Mouse (Mus musculus): Measurements from ENCODE around the gene Rbm19. TPM values are rescaled to one million over a fixed set of nuclear protein-coding genes. Genes with fewer than 3 reads are reported as not detected.

Rbm19 gene
- total and polyA plus RNA-seq, 2 experiments from 2014 or later = 10.2 to 20.8 TPM

DNA sequence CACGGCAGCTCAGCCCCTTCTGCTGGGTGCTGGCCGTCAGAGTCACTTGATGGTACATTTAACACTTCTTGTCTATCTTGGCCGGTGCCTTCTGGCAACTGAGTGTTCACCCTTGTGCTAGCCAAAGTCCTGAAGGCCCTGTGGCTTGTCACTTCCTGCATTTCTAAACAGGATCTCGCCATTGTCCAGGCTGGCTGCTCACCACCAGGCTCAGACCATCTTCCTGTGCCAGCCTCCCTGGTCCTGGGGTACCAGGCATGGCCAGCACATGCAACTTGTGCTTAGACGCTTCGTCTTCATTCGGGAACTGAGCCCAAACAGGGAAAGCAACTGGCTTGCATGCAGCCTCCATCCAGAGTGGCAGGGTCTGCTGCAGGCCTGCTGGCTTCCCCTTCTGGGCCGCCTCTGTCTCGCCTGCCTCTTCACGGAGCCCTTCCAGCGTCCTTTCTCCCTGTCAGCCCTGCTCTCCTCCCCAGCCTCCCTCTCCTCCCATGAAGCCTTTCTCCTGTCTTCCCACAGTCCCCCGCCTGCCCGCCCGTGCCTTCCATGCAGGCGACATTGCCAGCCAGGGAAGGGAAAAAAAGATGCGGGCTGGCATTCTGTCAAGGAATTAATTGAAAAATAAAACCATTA is 78.2 kb downstream of the Rbm19 start:
- no peak for ATAC-seq (ENCODE audit: insufficient read depth, low read depth)
- H3K27me3 ChIP-seq (ENCODE audit: control insufficient read depth, insufficient read depth, low read length) = no peaks in the 10 kb centered on the region
- no peak for DNase-seq (ENCODE audit: low spot score)
- no peak overlapping the region for H3K9ac ChIP-seq (replicated peaks; ENCODE audit: low read depth, low read length)
- WGBS = 43% methylated on average over 16 of the region's 16 CpGs
- peaks cover 14% of the 10 kb centered on the region; the same call in 1 of the 2 replicates for H3K36me3 ChIP-seq (replicated peaks; ENCODE audit: control insufficient read depth, insufficient read depth, low read length)
- H3K4me1 ChIP-seq (ENCODE audit: control insufficient read depth, insufficient read depth) = 0 out of 2 replicates have a peak, but pooled peaks cover 4% of the 10 kb centered on the region
- H3K4me3 ChIP-seq (ENCODE audit: low read depth, low read length) = no peak overlapping the region
- H3K27ac ChIP-seq (ENCODE audit: low read depth) = no peak overlapping the region
- no peak overlapping the region for H3K4me2 ChIP-seq (ENCODE audit: low read depth, low read length)
- H3K9me3 ChIP-seq (replicated peaks; ENCODE audit: control insufficient read depth, low read length) = no peaks in the 10 kb centered on the region
- no peak for TF ChIP-seq CTCF (IDR thresholded peaks at IDR 0.05; ENCODE audit: low read depth)
- no peak for TF ChIP-seq EP300 (IDR thresholded peaks at IDR 0.05; ENCODE audit: low read depth)

DNA sequence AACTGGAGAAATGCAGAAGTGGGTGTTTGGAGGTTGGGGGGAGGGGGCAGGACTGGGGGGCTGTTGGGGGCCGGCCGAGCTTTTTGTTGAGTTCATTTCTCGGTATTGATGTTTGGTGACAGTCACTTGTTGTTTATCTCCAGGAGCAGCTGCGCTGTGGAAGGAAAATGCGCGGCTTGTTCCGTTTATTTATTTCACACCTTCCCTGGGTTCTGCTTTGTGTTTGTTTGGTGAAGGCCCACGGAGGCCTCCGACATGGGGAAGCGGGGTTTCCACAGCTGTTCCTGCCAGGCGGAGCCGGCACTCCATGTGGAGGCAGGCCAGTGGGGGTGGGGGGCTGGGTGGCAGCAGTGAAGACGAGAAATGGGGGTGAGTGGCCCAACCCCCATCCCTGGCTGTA is 78.7 kb downstream of the Rbm19 start:
- ATAC-seq (ENCODE audit: insufficient read depth, low read depth) (no peak), DNase-seq (ENCODE audit: low spot score) (no peak)
- H3K36me3 ChIP-seq (replicated peaks; ENCODE audit: control insufficient read depth, insufficient read depth, low read length) = peaks cover 19% of the 10 kb centered on the region
- no peak overlapping the region for H3K4me2 ChIP-seq (ENCODE audit: low read depth, low read length)
- H3K27me3 ChIP-seq (ENCODE audit: control insufficient read depth, insufficient read depth, low read length) = no peaks in the 10 kb centered on the region
- H3K27ac ChIP-seq (ENCODE audit: low read depth) = no peak overlapping the region
- no peaks in the 10 kb centered on the region for H3K9me3 ChIP-seq (replicated peaks; ENCODE audit: control insufficient read depth, low read length)
- no peak for TF ChIP-seq CTCF (IDR thresholded peaks at IDR 0.05; ENCODE audit: low read depth)
- no peak for TF ChIP-seq EP300 (IDR thresholded peaks at IDR 0.05; ENCODE audit: low read depth)
- no peak overlapping the region for H3K9ac ChIP-seq (replicated peaks; ENCODE audit: low read depth, low read length)
- no peak overlapping the region for H3K4me3 ChIP-seq (ENCODE audit: low read depth, low read length)
- 0 out of 2 replicates have a peak, but pooled peaks cover 4% of the 10 kb centered on the region for H3K4me1 ChIP-seq (ENCODE audit: control insufficient read depth, insufficient read depth)
- 44% methylated on average over 13 of the region's 13 CpGs for WGBS

DNA sequence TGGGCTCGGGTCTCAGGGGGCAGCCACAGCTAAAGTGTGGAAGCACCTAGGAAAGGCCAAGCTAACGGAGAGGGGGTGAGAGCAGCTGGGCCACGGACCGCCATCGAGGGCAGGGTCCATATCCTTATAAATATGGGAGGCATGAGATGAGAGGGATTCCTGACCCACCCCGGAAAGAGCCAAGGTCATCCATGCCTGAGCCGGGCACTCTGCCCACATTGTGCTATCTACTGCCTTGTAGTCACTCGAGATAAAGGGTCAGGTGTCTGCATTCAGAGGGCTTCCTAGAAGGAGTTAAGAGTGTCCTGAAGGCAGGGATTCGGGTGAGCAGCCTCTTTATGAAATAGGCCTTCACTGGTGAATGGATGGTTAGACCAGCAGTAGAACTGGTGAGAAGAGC is 80.6 kb downstream of the Rbm19 start:
- ATAC-seq (ENCODE audit: insufficient read depth, low read depth) = peak; percentile 70
- H3K27me3 ChIP-seq (ENCODE audit: control insufficient read depth, insufficient read depth, low read length) = no peaks in the 10 kb centered on the region
- H3K4me2 ChIP-seq (ENCODE audit: low read depth, low read length) = no peak overlapping the region
- 47% methylated on average over 9 of the region's 9 CpGs for WGBS
- no peak overlapping the region for H3K27ac ChIP-seq (ENCODE audit: low read depth)
- peaks cover 22% of the 10 kb centered on the region for H3K36me3 ChIP-seq (replicated peaks; ENCODE audit: control insufficient read depth, insufficient read depth, low read length)
- no peak for TF ChIP-seq CTCF (IDR thresholded peaks at IDR 0.05; ENCODE audit: low read depth)
- TF ChIP-seq EP300 (IDR thresholded peaks at IDR 0.05; ENCODE audit: low read depth) = no peak
- peak; percentile 18 for DNase-seq (ENCODE audit: low spot score)
- H3K9me3 ChIP-seq (replicated peaks; ENCODE audit: control insufficient read depth, low read length) = no peaks in the 10 kb centered on the region
- H3K9ac ChIP-seq (replicated peaks; ENCODE audit: low read depth, low read length) = no peak overlapping the region
- no peak overlapping the region for H3K4me3 ChIP-seq (ENCODE audit: low read depth, low read length)
- H3K4me1 ChIP-seq (ENCODE audit: control insufficient read depth, insufficient read depth) = 0 out of 2 replicates have a peak, but pooled peaks cover 4% of the 10 kb centered on the region

DNA sequence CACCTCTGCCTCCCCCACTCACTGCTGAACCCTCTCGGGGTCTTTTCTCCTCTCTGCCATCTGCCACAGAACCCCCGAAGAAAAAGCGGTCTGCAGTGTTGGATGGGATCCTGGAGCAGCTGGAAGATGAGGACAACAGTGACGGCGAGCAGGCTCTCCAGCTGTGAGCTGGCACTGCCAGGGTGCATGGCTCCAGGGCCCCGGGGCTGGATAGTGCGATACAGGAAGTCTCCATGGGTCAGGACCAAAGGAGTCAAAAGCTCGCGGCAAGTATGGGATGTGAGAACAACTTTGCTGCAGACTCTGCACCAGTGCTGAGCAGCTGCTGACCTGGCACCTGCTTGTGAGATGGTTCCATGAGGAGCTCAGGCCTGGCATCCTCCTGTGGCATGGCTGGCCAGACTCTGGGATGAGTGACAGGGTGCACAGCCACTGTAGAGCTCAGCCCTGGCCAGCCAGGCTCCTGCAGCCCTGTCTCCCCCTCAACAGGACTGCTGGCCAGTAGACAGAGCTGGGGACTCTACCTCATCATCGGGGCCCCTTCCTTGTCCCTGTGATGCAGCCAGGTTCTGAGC is 81.6 kb downstream of the Rbm19 start:
- 0 out of 2 replicates have a peak, but pooled peaks cover 4% of the 10 kb centered on the region for H3K4me1 ChIP-seq (ENCODE audit: control insufficient read depth, insufficient read depth)
- H3K36me3 ChIP-seq (replicated peaks; ENCODE audit: control insufficient read depth, insufficient read depth, low read length) = peaks cover 21% of the 10 kb centered on the region
- no peaks in the 10 kb centered on the region for H3K27me3 ChIP-seq (ENCODE audit: control insufficient read depth, insufficient read depth, low read length)
- H3K9ac ChIP-seq (replicated peaks; ENCODE audit: low read depth, low read length) = no peak overlapping the region
- no peak overlapping the region for H3K4me2 ChIP-seq (ENCODE audit: low read depth, low read length)
- H3K4me3 ChIP-seq (ENCODE audit: low read depth, low read length) = no peak overlapping the region
- no peaks in the 10 kb centered on the region for H3K9me3 ChIP-seq (replicated peaks; ENCODE audit: control insufficient read depth, low read length)
- 89% methylated on average over 10 of the region's 10 CpGs for WGBS
- no peak for ATAC-seq (ENCODE audit: insufficient read depth, low read depth)
- TF ChIP-seq CTCF (IDR thresholded peaks at IDR 0.05; ENCODE audit: low read depth) = no peak
- TF ChIP-seq EP300 (IDR thresholded peaks at IDR 0.05; ENCODE audit: low read depth) = no peak
- H3K27ac ChIP-seq (ENCODE audit: low read depth) = no peak overlapping the region
- DNase-seq (ENCODE audit: low spot score) = no peak

DNA sequence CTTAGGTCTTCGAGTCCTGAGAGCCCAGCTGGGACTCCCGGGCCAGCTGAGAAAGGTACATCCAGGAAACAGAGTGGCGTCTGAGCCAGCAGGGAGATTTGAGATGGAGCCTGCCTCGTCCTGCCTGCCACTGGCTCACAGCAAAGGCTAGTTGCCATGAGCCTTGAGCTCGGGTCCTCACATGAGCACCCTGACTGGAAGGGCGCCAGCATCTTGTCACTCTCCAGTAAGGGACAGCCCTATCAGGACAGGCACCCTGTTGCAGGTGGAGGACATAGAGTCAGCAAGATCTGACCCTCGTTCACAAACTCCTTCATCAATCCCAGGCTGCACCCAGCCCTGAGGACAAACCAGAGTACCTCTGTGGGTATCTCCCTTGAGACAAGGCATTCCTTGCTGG is 83.6 kb downstream of the Rbm19 start:
- H3K36me3 ChIP-seq (replicated peaks; ENCODE audit: control insufficient read depth, insufficient read depth, low read length) = peaks cover 21% of the 10 kb centered on the region
- H3K4me1 ChIP-seq (ENCODE audit: control insufficient read depth, insufficient read depth) = 0 out of 2 replicates have a peak, but pooled peaks cover 4% of the 10 kb centered on the region
- no peak overlapping the region for H3K4me3 ChIP-seq (ENCODE audit: low read depth, low read length)
- no peaks in the 10 kb centered on the region for H3K9me3 ChIP-seq (replicated peaks; ENCODE audit: control insufficient read depth, low read length)
- no peak for TF ChIP-seq EP300 (IDR thresholded peaks at IDR 0.05; ENCODE audit: low read depth)
- TF ChIP-seq CTCF (IDR thresholded peaks at IDR 0.05; ENCODE audit: low read depth) = no peak
- ATAC-seq (ENCODE audit: insufficient read depth, low read depth) (no peak), DNase-seq (ENCODE audit: low spot score) (no peak)
- H3K9ac ChIP-seq (replicated peaks; ENCODE audit: low read depth, low read length) = no peak overlapping the region
- 73% methylated on average over 7 of the region's 7 CpGs for WGBS
- H3K27me3 ChIP-seq (ENCODE audit: control insufficient read depth, insufficient read depth, low read length) = no peaks in the 10 kb centered on the region
- no peak overlapping the region for H3K4me2 ChIP-seq (ENCODE audit: low read depth, low read length)
- H3K27ac ChIP-seq (ENCODE audit: low read depth) = no peak overlapping the region

All from heart, postnatal 0 days (tissue).